Mouse (Mus musculus) MEL-GATA-1-ER (cell line): ENCODE measurements around the gene Ccdc130.

ENCODE experiments used
- DNase-seq: peaks from one replicate; pipeline ENCODE4 v3.0.0-alpha.2; 2012; ENCODE audit warnings: low read depth; ENCODE audit errors: extremely low read depth

Gene Ccdc130

DNA sequence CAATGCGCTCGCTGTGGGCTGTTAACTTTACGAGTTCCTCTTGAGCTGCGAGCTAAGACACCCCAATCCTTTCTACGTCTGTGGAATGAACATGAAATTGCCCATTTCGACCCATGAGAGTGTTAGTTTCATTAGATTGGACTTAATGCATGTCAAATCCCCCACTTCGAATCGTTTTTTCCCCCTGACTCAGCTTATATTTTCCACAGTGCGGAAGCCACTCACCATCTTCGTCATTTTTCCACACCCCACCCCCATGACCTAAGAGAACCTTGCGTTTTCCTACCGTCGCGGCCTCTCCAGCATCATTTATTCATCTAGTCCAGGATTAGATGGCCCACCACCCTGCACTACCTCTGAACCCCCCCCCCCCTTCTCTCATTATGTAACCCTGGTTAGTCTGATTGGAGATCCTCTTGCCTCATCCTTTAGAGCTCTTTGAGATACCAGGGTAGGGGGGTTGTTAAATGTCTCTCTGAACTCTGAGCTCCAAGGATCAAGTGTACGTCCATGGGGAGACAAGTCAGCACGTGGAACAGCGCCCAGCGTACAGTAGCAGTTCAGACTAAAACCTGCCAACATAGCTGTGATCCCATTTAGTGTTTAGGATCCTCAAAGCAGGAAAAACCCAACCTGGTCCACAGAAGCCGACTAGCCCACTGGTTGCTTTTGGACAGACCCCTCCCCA, 32.5 kb downstream of the Ccdc130 start:
- DNase-seq = no peak

DNA sequence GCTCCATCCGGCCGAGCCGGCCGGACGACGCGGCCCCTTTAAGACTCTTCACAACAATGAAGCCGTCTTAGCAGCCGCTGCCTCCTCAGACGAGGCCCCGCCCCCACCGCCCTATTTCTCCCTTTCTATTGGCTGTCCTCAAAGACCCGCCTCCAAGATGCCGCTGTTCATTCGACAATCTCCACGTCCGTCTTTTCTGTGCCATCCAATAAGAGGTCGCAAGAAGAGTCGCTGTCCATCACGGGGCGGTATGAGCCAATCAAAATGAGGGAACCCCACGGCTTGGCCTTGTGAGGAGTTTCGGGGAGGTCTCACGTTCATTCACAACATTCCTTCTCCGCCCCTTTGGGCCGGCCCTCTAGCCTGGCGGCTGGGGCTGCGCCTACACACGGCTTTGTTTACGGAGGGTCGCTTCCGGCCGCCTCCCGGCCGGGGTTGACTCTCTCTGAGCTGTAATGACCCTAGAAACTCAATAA, 33.1 kb downstream of the Ccdc130 start, which contains the start of gene Zswim4:
Gene Zswim4, minus strand, starts transcription at position 58 of the 476 bp plus-strand sequence.
- DNase-seq = peak; percentile 100

DNA sequence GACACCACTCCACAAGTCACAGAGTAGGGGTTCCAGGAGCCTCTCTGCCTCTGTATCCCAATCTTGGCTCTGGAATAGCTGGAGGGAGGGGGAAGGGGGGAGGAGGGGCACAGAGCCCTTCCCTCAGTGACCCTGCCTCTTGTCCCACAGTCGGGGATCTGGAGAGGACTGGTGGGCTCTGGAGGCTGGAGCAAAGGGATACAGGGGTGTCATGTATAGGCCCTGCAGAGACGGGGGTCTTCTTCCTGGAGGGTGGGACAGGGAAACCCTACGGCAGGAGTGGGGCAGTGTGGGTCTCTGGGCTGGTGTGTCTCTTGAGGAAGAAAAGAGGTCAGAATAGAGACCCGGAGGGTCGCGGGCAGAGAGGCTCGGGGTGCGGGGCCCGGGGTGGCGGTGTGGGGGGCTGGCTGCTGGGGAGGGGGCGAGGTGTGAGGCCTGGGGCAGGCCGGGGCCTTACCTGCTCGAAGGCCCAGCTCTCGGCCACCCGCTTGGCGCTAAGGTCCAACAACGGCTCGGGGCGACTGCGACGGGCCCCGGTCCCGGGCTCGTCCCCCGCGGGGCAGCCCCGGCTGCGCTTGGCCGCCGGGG, 33.7 kb downstream of the Ccdc130 start:
- no peak for DNase-seq

DNA sequence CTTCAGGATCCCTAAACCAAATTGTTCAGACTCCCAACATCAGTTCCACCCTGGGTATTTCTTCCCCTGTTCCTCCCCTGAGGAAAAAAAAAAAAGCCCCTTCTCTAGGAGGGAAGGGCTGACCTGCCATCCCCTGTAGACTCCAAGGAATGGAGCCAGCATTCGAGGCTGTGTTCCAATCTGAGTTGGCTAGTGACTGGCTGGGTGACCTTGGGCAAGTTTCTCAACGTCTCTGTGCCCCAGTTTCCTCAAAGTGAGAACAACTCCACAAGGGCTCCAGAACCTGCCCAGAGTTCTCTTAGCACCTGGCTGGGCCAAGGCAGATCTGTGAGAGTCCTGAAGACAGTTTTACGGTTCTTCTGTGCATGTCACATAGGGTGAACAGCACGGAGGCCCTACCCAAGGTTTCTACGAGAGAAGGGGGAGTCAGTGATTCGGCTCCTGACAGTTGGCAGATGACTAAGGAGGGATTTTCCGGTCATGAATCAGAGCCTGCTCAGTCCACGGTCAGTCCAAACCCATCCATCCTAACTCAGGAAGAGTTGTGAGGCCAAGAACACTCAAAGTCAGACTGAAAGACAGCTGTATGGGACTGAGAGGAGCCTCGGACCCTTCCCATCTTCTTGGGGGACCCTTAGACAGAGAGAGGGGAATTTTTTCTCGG, 34.3 kb downstream of the Ccdc130 start:
- no peak for DNase-seq

DNA sequence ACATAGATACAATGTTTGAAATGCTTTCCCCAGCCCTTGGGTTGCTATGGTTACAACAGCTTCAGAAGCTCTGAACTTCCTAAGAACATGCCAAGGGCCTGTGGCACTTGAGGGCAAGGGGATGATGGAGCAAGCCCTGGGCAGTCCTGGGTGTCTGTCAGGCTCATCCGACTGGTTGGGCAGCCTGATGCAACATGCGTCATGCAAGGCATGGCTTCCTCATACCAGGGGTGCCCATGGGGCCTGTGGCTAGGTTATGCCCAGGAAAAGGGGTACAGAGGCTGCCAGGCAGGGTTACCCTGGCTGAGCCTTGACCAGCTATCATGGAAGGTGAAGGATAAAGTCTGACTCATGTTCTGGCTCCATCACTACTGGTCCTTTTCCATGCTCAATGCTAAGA, 37.1 kb downstream of the Ccdc130 start:
- DNase-seq = no peak

DNA sequence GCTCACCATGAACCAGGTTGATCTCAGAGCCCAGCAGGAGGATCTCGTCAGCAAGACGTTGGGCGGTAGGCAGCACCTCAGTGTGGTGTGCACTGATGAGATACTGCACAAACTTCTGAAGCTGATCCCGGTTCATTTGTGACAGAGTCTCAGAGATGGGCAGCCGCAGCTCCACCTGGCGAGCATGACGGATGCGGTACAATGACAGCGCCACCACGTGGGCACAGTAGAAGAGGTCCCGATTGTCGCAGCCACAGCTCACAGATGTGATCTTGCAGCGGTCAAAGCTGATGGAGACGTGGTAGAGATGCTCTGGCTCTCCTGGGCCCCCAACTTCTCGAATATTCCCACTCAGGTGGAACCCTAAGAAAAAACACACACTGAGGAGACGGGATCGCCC, 39.4 kb downstream of the Ccdc130 start:
- DNase-seq = no peak

DNA sequence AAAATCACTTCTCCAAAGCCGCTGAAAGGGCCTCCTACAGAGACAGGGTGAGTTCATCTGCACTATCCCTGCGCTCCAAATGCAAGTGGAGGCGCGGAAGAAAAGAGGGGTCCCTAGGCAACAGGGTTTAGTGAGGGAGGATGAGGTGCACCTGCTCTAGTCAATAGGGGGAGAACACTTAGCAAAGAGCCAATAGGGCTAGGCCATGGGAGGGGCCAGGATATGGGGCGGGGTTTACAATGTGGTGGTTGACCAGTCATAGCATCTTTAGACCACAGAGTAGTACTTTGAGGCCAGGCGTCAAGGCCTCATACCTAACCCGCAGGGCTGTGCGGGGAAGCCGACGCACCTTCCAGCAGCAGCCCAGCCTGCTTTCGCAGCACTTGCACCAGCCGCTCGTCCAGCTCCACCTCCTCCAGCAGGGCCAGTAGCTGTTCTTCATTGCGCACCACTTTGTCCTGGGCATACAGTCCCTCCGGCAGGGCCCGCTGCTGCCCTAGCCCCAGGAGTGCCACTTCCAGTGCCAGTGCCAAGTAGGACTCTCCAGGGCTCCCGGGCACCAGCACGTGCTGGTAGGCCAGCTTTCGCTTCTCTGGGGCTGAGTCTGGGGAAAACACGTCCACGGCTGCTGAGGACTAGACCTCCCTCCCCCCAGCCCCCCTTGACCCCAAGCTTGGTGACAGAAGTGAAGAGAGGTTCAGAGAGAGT, 46.7 kb downstream of the Ccdc130 start:
- no peak for DNase-seq

DNA sequence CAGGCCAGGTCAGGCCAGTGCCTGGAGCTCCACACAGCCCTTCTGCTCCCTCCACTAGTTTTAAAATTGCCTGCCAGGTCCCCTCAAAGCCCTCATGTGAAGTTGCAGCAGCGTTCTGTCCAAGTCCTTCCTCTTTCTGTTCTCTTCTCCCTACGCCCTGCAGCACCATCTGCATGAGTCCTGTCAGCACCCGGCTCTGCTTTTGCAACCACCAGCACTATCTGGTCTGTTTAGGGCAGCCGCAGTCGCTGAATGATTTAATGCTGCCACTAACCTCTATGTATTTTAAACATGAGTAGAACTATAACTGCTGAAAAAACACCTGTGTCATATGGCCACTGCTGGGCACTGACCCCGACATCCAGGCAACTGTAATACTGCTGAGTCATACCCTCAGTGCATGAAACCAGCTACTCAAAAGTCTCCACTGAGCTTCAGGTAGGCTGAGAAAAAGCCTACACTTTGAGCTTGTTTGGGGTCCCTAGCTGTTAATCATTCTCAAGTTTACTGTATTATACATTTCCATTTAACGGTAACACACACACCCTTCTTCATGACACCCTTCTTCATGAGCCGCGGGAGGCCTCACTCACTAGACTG, 47.5 kb downstream of the Ccdc130 start:
- peak; percentile 89 for DNase-seq

DNA sequence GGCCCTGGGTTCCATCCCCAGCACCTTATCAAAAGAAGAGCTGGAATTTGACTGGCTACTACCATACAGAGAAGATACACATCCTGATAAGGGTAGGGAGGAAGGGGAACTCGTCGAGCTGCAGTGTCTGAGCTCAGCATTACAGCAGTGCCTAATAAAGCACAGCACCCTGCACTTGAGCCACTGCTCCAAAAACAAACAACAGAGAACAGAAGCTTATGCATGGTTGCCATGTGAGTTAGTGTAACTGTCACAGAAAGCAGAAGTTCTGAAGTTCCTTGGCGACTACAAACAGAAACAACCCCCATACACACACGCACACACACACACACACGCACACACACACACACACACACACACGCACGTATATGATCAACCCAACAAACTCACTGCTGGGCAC, 50.1 kb downstream of the Ccdc130 start:
- DNase-seq = peak; percentile 32

DNA sequence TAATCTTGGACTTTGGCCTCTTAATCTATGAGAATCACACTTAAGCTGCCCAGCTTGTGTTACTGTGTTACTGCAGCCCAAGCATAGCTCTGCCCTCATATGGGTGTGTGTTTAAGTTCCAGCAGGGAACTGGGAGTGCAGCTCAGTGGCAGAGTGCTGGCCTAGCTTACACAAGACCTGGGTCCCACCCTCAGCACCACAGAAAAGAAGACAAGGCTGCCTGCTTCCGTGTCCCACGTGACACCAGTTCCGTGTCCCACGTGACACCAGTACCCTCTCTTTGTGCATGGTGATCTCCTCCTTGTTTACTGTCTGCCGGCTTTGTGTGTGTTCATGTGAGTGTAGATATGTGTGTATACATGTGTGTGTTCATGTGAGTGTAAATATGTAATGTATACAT, 52.0 kb downstream of the Ccdc130 start:
- DNase-seq = no peak

DNA sequence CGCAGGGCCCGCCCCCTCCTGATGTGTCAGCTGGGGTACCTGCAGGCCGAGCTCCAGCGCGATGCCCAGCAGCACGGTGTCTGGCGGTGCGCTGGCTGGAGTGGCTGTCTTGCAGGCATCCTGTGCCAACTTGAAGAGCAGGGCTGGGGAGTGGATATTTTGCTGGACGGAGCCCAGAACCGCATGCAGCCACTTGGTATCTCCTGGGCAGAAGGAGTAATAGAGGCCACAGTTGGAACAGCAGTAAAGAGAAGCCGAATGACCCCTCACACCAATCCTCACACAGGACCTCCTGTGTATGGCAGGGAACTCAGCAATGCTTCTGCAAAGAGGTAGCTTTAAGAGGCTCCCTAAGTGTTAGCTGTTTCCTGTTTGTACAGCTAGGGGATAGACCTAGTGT, 53.0 kb downstream of the Ccdc130 start:
- DNase-seq = no peak

DNA sequence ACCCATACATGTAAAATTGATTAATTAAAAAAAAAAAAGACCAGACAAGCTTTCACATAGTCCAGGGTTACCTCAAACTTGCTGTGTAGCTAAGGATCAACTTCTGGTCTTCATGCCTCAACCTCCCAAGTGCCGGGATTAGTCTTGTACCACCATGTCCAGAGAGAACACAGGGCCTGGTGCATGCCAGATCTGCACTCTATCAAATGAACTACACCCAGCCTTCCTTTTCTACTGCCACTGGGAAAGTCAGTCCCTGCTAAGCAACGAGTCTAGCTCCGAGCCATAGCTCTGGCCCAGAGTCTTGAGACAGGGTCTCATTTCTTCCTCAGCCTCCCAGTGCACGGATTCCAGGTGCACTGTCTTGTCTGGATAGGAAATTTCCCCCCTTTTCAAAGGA, 56.9 kb downstream of the Ccdc130 start:
- no peak for DNase-seq

DNA sequence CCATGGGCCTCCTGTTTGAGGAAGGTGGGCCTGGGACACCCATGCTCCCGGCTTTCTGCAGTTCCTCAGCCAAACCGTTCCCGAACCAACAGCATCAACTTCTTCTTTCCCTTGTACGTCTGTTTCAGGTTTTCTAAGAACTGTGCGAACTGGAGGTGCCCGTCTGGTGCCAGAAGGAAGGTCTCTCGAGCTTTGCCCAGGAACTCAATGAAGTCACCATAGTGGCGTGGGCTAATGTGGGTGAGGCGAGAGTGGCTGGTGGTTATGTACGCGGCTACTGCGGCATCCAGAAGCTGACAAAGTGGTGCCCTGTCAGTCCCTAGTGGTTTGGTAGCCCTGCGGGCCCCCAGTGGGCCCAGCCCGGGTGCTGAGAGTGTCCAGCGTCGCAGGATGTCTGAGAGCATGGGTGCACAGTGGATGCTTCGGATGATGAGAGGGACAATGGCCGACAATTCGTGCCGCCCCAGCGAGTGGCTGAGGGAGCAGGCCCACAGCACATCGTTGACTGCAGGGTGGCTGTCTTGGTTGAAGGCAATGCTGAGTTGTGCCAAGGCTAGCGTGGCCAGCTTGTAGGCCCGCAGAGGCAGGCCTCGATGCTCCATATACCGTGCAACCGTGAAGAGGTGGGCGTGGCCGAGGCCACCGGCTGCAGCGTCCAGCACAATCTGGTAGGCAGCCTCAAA, 58.2 kb downstream of the Ccdc130 start:
- no peak for DNase-seq

DNA sequence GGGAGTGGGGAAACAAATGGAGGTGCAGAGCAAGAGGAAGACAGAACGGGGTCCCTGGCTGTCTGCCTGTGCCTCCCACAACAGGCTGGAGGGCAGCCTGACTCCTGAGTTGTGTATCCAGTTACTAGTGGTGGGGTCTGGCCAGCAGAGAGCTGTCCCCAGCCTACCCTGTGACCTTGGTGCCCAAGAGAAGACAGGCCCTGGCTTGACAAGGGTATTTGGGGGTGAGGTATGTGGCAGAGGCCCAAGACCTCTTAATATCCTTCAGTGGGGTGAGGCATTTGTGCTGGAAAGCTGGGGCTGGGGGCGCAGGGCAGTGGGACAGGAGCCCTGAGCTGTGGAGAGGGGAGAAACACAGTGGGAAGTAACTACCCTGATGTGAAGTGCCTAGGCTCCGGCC, 59.0 kb downstream of the Ccdc130 start:
- DNase-seq = no peak

DNA sequence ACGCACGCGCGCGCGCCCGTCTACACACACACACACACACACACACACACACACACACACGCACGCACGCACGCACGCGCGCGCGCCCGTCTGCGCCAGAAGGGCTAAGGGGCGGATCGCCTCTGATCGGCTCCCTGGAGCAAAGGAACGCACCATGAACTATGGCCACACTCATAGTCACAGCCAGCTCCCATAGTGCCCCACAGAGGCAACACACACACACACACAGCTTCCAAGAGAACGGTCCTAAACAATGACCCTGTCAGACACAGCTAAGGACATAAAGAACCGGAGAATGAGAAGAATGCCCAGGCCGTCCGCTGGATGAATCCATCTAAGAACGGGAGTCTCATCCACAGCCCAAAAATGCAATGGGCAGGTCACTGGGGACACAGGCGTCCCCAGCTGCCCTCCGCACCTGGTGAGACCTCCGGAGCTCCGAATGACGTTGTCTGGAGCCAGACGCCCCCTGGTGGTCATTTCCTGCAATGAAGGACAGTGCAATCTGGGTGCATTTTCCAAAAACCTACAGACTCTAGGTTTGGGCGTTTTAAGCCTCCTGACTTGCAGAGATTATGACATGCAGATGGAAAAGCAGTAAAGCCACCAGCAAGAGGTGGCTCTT, 59.9 kb downstream of the Ccdc130 start:
- DNase-seq = peak; percentile 21

DNA sequence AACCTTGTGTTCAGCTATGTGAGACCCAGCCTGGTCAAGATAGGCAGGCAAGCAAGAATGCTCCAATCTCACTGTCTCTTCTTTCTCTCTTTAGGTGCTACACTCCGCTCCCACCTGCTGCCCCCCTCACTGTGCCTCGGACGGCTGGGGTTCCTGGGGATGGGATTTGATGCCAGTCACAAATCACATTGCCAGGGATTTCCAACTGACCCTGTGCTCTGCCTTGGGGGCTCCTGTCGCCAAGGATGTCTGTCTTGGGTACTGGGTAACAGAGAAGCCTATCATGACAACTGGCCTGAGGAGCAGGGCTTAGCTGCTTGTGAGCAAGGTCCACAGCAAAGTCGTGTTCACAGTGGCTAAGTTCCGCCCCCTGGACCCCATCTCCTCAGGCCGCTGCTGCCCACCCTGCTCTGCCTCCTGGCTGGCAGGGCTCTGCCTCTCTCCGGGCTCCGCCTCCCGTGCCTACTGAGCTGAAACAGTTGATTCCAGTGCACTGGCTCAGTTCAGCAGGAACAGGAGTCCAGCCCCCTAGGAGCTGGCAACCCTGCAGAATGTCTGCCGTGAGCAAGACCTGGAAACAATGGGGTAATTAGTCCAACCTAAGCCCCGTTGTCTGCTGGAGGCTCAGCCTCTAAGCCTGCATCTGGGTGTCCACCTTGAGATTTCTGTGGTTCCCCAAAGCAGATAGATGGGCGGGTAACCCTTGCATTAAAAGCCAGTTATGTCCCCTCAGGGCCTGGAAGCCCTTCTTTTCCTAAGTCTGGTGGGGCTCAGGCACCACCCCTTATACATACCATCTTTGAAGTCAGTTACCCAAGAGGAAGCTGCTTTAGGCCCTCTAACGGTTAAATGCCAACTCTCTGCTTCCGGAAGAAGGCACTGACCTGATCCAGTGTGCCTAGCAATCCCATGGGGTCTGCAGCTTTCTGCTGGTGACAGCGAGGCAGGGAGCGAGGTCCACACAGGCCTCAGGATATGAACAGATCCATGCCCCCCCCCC, 61.5 kb downstream of the Ccdc130 start:
- no peak for DNase-seq

DNA sequence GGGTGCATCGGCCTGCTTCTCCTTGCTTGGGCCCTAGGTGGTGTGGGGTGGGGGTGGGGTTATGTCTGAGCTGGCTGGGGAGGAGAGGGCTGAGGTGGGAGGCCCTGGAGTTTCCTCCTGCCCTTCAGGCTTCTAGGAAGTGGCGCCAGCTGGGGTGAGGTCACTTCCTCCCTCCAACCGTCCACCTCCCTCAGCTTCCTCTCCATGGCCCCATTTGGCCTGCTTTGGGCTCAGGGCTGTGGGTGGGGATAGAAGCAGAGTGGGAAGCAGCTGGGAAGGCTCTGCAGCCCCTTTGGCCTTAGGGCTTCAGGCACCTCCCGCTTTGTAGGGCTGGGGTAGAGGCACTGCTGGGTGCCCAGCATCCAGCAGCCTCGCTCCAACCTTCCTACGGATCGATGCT, 62.4 kb downstream of the Ccdc130 start:
- DNase-seq = peak; percentile 21
